In the genomic region with DNA sequence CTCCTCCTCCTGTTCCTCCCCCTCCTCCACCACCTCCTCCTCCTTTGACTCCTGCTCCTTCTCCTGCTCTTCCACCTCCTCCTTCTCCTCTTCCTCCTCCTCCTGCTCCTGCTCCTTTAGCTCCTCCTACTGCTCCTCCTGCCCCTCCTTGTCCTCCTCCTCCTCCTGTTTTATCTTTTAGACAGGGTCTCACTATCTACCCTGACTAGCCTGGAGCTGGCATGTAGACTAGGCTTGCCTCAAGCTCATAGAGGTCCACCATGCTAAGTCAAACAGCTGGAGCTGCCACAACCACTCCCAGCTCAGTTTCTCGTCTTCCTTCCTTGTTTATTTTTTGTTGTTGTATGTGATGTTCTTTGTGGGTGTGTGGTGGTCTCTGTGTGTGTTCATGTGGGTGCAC, we compare ENCODE assay signal across 23 mouse cellular contexts.
A peak's percentile ranks its signal among the peaks of the same experiment; 100 is the strongest.
DNase-seq lines count a peak whose midpoint lies in the region; ATAC-seq and TF ChIP-seq lines count a peak whose summit lies in the region.
"Had no signal": no experiment of that assay in that cellular context is flagged by ENCODE, and none has a peak within 500 bp of the region (broad histone marks: within the 10 kb centered on the region; RNA-seq: fewer than 3 reads in every experiment).

No protein-coding gene starts in this region.

- 35% methylated on average over 1 of the region's 1 CpGs for WGBS in liver, embryonic 11.5 days
- 15% methylated on average over 1 of the region's 1 CpGs for WGBS in liver, embryonic 13.5 days (ENCODE audit: insufficient replicate concordance)

- H3K4me1 ChIP-seq in megakaryocyte, embryonic 14.5 days: peaks cover 68% of the 10 kb centered on the region
- peaks cover 2 to 19% of the 10 kb centered on the region in 2 experiments; a peak in 3 of 4 replicates for H3K4me1 ChIP-seq in MEL (ENCODE audit: control insufficient read depth in 1 of 2, insufficient read depth in 2 of 2, low read length in 2 of 2)
- H3K4me1 ChIP-seq in liver, embryonic 11.5 days (replicated peaks; ENCODE audit: control insufficient read depth, insufficient read depth, low read length): peaks cover 23% of the 10 kb centered on the region
- peaks cover 50% of the 10 kb centered on the region for H3K4me1 ChIP-seq in liver, embryonic 13.5 days (replicated peaks)
- H3K4me1 ChIP-seq: embryonic facial prominence, embryonic 12.5 days had no signal

- H3K79me2 ChIP-seq in MEL (ENCODE audit: control insufficient read depth, insufficient read depth, low read length, poor library complexity): peaks cover 3% of the 10 kb centered on the region; the same call in 1 of the 2 replicates

- H3K4me2 ChIP-seq in liver, embryonic 11.5 days: peak overlapping the region; percentile 17; the same call in 1 of the 2 replicates
- H3K4me2 ChIP-seq in liver, embryonic 13.5 days: no peak overlapping the region
- H3K4me2 ChIP-seq: embryonic facial prominence, embryonic 12.5 days; forebrain, embryonic 13.5 days; forebrain, embryonic 15.5 days had no signal

- TF ChIP-seq RAD21 in MEL (IDR thresholded peaks at IDR 0.05; ENCODE audit: low read depth, low read length): no peak

- no peak for TF ChIP-seq POLR2A in MEL (IDR thresholded peaks at IDR 0.05; ENCODE audit: control insufficient read depth in 1 of 2, insufficient read depth in 1 of 2, low read depth in 1 of 2, low read length in 2 of 2, poor library complexity in 1 of 2)

- H3K9me3 ChIP-seq in megakaryocyte, embryonic 14.5 days: no peaks in the 10 kb centered on the region
- H3K9me3 ChIP-seq in MEL (replicated peaks; ENCODE audit: insufficient read depth, low read length): no peaks in the 10 kb centered on the region
- no peaks in the 10 kb centered on the region for H3K9me3 ChIP-seq in liver, embryonic 11.5 days (ENCODE audit: control insufficient read depth, low read length)
- no peaks in the 10 kb centered on the region for H3K9me3 ChIP-seq in liver, embryonic 13.5 days (replicated peaks)
- H3K9me3 ChIP-seq: embryonic facial prominence, embryonic 10.5 days; embryonic facial prominence, embryonic 12.5 days; forebrain, embryonic 13.5 days; forebrain, embryonic 15.5 days had no signal

- no peak for TF ChIP-seq CTCF in MEL (IDR thresholded peaks at IDR 0.05 in 2 of 3, conservative IDR thresholded peaks at IDR 0.05 in 1 of 3; ENCODE audit: control insufficient read depth in 1 of 3, insufficient read depth in 1 of 3, low read depth in 2 of 3, low read length in 3 of 3, poor library complexity in 1 of 3, severe bottlenecking in 1 of 3)

- peak overlapping the region; percentile 56 for H3K4me3 ChIP-seq in megakaryocyte, embryonic 14.5 days (replicated peaks)
- no peak overlapping the region for H3K4me3 ChIP-seq in MEL (ENCODE audit: control insufficient read depth in 1 of 2, insufficient read depth in 1 of 2, low read depth in 2 of 2, low read length in 2 of 2)
- H3K4me3 ChIP-seq in liver, embryonic 11.5 days (ENCODE audit: low read depth, low read length): no peak overlapping the region
- H3K4me3 ChIP-seq in liver, embryonic 13.5 days (replicated peaks): no peak overlapping the region
- H3K4me3 ChIP-seq: embryonic facial prominence, embryonic 10.5 days; embryonic facial prominence, embryonic 12.5 days; forebrain, embryonic 13.5 days; forebrain, embryonic 15.5 days had no signal

- DNase-seq in MEL (ENCODE audit: low read depth, low spot score) (peak; percentile 42), adipocyte (ENCODE audit: low spot score) (no peak)
- no peak for DNase-seq in liver, embryonic 11.5 days (ENCODE audit: low spot score)
- no peak for DNase-seq in liver, embryonic 13.5 days
- no peak for DNase-seq in retina, embryonic 14.5 days (ENCODE audit: low spot score)
- DNase-seq in spleen, postnatal 36 days (ENCODE audit: low spot score in 2 of 2): no peak
- DNase-seq: adrenal gland, adult 2 months; adrenal gland, postnatal 10 days; adrenal gland, postnatal 25 days; cerebellum, adult 11 months; cerebellum, adult 18-20 months; cerebellum, adult 8-10 months; cerebellum, adult 9-11 months; cerebellum, postnatal 25 days; forebrain, postnatal 0 days had no signal

- no peak overlapping the region for H3K27ac ChIP-seq in MEL (ENCODE audit: control insufficient read depth, low read depth, low read length)
- H3K27ac ChIP-seq in liver, embryonic 11.5 days (ENCODE audit: low read depth, low read length): no peak overlapping the region
- no peak overlapping the region for H3K27ac ChIP-seq in liver, embryonic 13.5 days
- H3K27ac ChIP-seq: embryonic facial prominence, embryonic 10.5 days; embryonic facial prominence, embryonic 12.5 days; forebrain, embryonic 13.5 days; forebrain, embryonic 15.5 days had no signal

- no peak overlapping the region for H3K9ac ChIP-seq in MEL (ENCODE audit: control insufficient read depth, low read depth, low read length, poor library complexity, severe bottlenecking)
- H3K9ac ChIP-seq in liver, embryonic 11.5 days (ENCODE audit: low read depth, low read length): no peak overlapping the region
- no peak overlapping the region for H3K9ac ChIP-seq in liver, embryonic 13.5 days
- H3K9ac ChIP-seq: embryonic facial prominence, embryonic 12.5 days; forebrain, embryonic 13.5 days; forebrain, embryonic 15.5 days; forebrain, postnatal 0 days had no signal

- TF ChIP-seq EP300 in MEL (IDR thresholded peaks at IDR 0.05; ENCODE audit: low read depth in 1 of 2, low read length in 2 of 2): no peak

- H3K27me3 ChIP-seq in megakaryocyte, embryonic 14.5 days (replicated peaks): peaks cover 16% of the 10 kb centered on the region
- peaks cover 0 to 2% of the 10 kb centered on the region in 2 experiments; a peak in 1 of 4 replicates for H3K27me3 ChIP-seq in MEL (ENCODE audit: control insufficient read depth in 1 of 2, insufficient read depth in 2 of 2, low read length in 2 of 2)
- no peaks in the 10 kb centered on the region; the same call in 1 of the 2 replicates for H3K27me3 ChIP-seq in liver, embryonic 11.5 days (replicated peaks; ENCODE audit: control insufficient read depth, insufficient read depth, low read length)
- H3K27me3 ChIP-seq in liver, embryonic 13.5 days: peaks cover 35% of the 10 kb centered on the region
- H3K27me3 ChIP-seq: Patski had no signal

- ATAC-seq in megakaryocyte, adult 5-6 weeks (ENCODE audit: poor library complexity, severe bottlenecking): no peak
- ATAC-seq in liver, embryonic 11.5 days (replicated peaks; ENCODE audit: low FRiP score): peak; percentile 66
- peak; percentile 74 for ATAC-seq in liver, embryonic 13.5 days (ENCODE audit: low read depth)
- ATAC-seq: activated CD4-positive, CD25-positive, alpha-beta regulatory T cell, adult 4 months; forebrain, embryonic 13.5 days; forebrain, embryonic 15.5 days; forebrain, postnatal 0 days; Patski had no signal

- H3K36me3 ChIP-seq in megakaryocyte, embryonic 14.5 days (replicated peaks; ENCODE audit: low read length): no peaks in the 10 kb centered on the region
- H3K36me3 ChIP-seq in MEL (ENCODE audit: control insufficient read depth in 1 of 2, insufficient read depth in 2 of 2, low read length in 2 of 2): peaks cover 0 to 3% of the 10 kb centered on the region in 2 experiments; a peak in 1 of 4 replicates
- H3K36me3 ChIP-seq in liver, embryonic 11.5 days (ENCODE audit: control insufficient read depth, insufficient read depth, low read length): no peaks in the 10 kb centered on the region
- no peaks in the 10 kb centered on the region for H3K36me3 ChIP-seq in liver, embryonic 13.5 days
- H3K36me3 ChIP-seq: embryonic facial prominence, embryonic 10.5 days; embryonic facial prominence, embryonic 12.5 days; forebrain, embryonic 15.5 days had no signal

TF ChIP-seq in MEL, 35 proteins besides CTCF, POLR2A, EP300 and RAD21:
- no peak for TF ChIP-seq ZMIZ1 (IDR thresholded peaks at IDR 0.05; ENCODE audit: low read depth, low read length)
- TF ChIP-seq MAZ (IDR thresholded peaks at IDR 0.05; ENCODE audit: low read depth, low read length): 0 out of 2 replicates have a peak, but pooled peaks have one; percentile 28
- 0 out of 2 replicates have a peak, but pooled peaks have one; percentile 24 for TF ChIP-seq SIN3A (IDR thresholded peaks at IDR 0.05; ENCODE audit: low read length)
